Mouse (Mus musculus) olfactory bulb, adult 2 months (tissue): ENCODE data around the gene Polr3c.

Source experiments
- CTCF ChIP-seq: fragments of 200-500 bp; IDR thresholded peaks from 2 replicates; pipeline ENCODE4 v1.5.1; 2012; ENCODE audit warnings: low read depth, mild to moderate bottlenecking, low read length, moderate library complexity; ENCODE audit not compliant: insufficient read depth
- POLR2A ChIP-seq: fragments of 200-500 bp; IDR thresholded peaks from 2 replicates; pipeline ENCODE4 v1.6.1; 2012; ENCODE audit warnings: mild to moderate bottlenecking, low read depth, low read length, moderate library complexity; ENCODE audit not compliant: insufficient read depth

- no peak for TF ChIP-seq POLR2A
- TF ChIP-seq CTCF, result no peak
Observed at GRCm38 (mm10) chr3:96696198-96696765, 31.1 kb downstream of the Polr3c start, which contains the start of gene Pias3.
